Mouse (Mus musculus) liver (tissue): ENCODE results near the gene Atp6v1f.

Experiments used
- DNase-seq: peaks from one replicate; pipeline ENCODE4 v3.0.0-alpha.2; 2020; ENCODE audit warnings: mixed read lengths

The Atp6v1f gene

GRCm38 (mm10) chr6:29467583-29468354 lies at the start of gene Atp6v1f:
TSS of gene Atp6v1f (plus strand) at chr6:29467718.
- DNase-seq = peak; percentile 97

DNA sequence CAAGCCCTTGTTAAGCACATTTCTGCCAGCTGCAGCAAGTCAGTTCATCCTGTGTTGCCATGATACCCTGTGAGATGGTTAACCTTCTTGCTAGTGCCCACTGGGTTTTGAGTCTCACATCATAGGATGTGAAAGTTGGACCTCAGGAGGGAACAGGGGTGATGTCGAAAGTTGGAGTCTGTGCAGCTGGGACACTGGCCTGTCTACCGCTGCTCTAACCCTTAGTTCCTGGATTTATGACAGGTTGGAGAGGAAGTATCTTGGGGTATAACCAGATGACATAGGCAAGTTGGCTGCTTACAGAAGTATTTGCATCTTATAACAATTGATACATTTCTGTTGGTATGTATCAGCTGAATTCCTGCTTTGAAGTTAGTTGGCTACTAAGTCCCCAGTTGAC lies 46.9 kb upstream of the Atp6v1f start:
- no peak for DNase-seq

- no peak for DNase-seq
These were observed 42.4 kb upstream of the Atp6v1f start for GRCm38 (mm10) chr6:29425118-29425517.

GRCm38 (mm10) chr6:29426331-29426730 lies 41.2 kb upstream of the Atp6v1f start:
- DNase-seq = no peak

GRCm38 (mm10) chr6:29428171-29428570 lies 39.3 kb upstream of the Atp6v1f start:
- DNase-seq = no peak

GRCm38 (mm10) chr6:29430681-29431420 lies 36.7 kb upstream of the Atp6v1f start:
- DNase-seq = no peak

GRCm38 (mm10) chr6:29431473-29431872 lies 36.0 kb upstream of the Atp6v1f start:
- no peak for DNase-seq

- no peak for DNase-seq
These were observed 35.4 kb upstream of the Atp6v1f start for GRCm38 (mm10) chr6:29432156-29432555.

GRCm38 (mm10) chr6:29432676-29433037 lies 34.9 kb upstream of the Atp6v1f start:
- DNase-seq = no peak

DNA sequence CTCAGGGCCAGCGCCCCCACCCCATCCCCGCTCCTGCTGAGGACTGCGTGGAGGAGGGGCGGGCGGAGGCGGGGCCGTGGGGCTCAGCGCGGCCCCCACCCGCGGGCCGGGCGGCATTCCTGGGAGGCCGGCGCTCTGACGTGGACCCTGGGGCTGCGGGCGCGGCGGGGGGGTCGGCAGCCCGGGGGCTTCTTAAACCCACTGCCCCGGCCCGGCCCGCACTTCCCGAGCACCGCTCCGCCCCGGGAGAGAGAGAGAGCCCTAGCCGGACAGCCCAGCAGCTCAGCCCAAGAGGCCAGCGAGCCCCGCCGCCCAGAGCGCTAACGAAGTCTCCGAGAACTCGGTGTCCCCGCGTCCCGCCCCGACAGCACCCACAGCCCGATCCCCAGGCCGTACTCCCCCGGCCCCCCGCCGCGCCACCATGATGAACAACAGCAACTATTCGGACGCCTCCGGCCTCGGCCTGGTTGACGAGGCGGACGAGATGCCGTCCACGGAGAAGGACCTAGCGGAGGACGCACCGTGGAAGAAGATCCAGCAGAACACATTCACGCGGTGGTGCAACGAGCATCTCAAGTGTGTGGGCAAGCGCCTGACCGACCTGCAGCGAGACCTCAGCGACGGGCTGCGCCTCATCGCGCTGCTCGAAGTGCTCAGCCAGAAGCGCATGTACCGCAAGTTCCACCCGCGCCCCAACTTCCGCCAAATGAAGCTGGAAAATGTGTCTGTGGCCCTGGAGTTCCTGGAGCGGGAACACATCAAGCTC lies 34.3 kb upstream of the Atp6v1f start, which contains the start of gene Flnc:
Gene Flnc, plus strand, starts transcription at position 219 of the 766 bp plus-strand sequence.
- peak; percentile 35 for DNase-seq

GRCm38 (mm10) chr6:29433804-29434795 lies 33.4 kb upstream of the Atp6v1f start:
- DNase-seq = no peak

DNA sequence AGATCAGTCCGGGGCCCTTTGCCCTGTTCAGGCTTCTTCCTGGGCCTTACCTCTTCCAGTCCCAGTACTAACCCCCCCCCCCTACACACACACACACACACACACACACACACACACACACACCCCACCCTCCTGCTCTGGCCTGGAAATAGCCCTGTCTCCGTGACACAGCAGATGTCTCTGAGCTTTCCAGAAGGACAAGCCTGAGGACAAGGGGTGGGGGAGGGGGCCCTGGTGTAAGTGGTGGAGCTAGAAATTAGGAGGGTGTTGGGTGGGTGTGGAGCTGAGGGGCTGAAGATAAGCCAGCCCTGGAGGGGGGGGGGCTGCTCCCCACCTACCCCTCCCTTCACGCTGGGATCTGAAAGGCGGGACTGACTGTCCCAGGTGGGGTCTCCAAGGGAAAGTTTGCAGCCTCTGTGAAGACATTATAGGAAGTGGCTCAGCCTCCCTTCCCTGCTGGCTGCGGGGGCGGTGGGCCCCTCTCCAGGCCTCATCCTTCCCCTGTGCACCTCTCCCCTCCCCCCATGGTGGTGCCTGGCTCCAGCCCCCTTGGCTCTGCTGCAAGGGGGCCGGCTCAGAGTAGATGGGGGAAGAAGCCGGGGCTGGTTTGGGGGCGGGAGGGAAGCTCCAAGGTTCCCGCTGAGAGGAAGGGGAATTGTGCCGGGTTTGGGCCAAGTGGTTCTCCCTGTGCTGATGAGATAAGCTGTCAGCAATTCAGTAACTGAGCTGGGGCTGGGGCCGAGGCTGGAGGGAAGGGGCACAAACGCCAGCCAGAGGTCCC lies 32.4 kb upstream of the Atp6v1f start:
- peak; percentile 69 for DNase-seq

- DNase-seq = no peak
These were observed 31.5 kb upstream of the Atp6v1f start for GRCm38 (mm10) chr6:29435940-29436451.

- no peak for DNase-seq
These were observed 31.0 kb upstream of the Atp6v1f start for GRCm38 (mm10) chr6:29436461-29436934.

- DNase-seq = no peak
These were observed 28.3 kb upstream of the Atp6v1f start for GRCm38 (mm10) chr6:29439251-29439650.

GRCm38 (mm10) chr6:29439789-29440188 lies 27.7 kb upstream of the Atp6v1f start:
- DNase-seq = no peak

- peak; percentile 48 for DNase-seq
These were observed 22.7 kb upstream of the Atp6v1f start for GRCm38 (mm10) chr6:29444773-29445172.

GRCm38 (mm10) chr6:29445354-29445753 lies 22.2 kb upstream of the Atp6v1f start:
- DNase-seq = no peak

DNA sequence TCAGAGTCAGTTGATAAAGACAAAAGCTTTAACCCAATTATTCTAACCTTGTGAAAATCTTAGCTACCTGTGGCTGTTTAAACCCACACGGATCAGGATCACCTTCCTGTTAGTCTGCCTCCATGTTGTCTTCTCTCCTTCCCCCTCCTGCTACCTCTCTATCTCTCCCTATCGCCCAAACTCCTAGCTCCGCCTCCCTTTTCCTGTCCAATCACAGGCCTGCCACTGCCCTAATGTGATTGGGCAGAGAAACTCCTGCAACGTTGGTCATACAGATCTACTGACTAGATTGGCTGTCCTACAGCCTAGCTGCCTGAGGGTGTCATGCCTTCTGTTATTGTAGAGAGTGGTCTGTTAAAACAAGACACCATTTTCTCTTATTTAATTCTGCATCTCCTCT lies 17.7 kb upstream of the Atp6v1f start:
- DNase-seq = no peak

DNA sequence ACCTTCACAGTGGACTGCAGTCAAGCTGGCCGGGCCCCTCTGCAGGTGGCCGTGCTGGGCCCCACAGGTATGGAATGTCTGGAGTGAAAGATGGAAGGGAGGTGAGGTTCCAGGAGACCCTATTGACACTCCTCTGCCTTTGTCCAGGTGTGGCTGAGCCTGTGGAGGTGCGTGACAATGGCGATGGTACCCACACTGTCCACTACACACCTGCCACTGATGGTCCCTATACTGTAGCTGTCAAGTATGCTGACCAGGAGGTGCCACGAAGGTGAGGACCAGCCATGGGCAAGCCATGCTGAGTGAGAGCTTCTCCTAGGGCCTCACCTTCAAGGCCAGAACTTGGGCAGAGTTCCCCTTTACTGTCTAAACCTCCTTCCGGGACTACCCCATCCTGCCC lies 16.9 kb upstream of the Atp6v1f start:
- DNase-seq = no peak

DNA sequence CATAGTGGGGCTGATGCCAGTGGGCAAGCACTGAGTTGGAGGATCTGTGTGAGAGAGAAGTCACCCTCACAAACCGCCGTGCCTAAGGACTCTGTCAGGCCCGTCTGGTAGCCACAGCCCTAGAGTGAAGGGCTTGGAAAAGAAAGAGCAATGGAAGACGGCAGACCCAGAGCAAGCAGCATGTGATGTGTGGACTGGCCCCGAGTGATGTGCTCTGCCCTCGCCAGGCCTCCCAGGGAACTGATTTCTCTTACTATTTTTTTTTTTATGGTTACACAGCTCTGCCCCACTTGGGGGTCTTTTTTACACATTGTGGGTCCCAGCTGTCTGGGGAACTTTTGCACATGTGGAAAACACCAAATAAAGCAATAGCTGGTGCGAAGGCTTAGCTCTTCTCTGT lies 6.0 kb upstream of the Atp6v1f start:
- no peak for DNase-seq
